Mouse (Mus musculus) heart, embryonic 15.5 days (tissue): Measurements from ENCODE around the gene Gm21789. TPM values are rescaled to one million over a fixed set of nuclear protein-coding genes. Genes with fewer than 3 reads are reported as not detected.
"Not testable (repeated sequence)": the region's sequence is repeated elsewhere in the genome, so short reads cannot be mapped to it uniquely, and the experiment has no call there.

ENCODE experiments used
- ATAC-seq: fragments of 200-750 bp; cut with Nextera tagmentation; replicated peaks from 2 replicates; pipeline ENCODE4 v1.8.0; 2017; ENCODE audit warnings: low read depth, moderate TSS enrichment; ENCODE audit not compliant: insufficient number of reproducible peaks, insufficient read depth, low FRiP score
- H3K27ac ChIP-seq: fragments of 300-500 bp; sonication (generic); 2 replicates; pipeline ENCODE4 v1.5.1; 2015; ENCODE audit warnings: mild to moderate bottlenecking, inconsistent platforms
- H3K27me3 ChIP-seq: fragments of 300-500 bp; sonication (generic); 2 replicates; pipeline ENCODE4 v1.6.1; 2015; ENCODE audit warnings: inconsistent platforms
- H3K36me3 ChIP-seq: fragments of 300-500 bp; sonication (generic); 2 replicates; pipeline ENCODE4 v1.6.1; 2015; ENCODE audit warnings: mild to moderate bottlenecking, inconsistent platforms
- H3K4me1 ChIP-seq: fragments of 300-500 bp; sonication (generic); replicated peaks from 2 replicates; pipeline ENCODE4 v1.6.1; 2015; ENCODE audit warnings: inconsistent platforms
- H3K4me2 ChIP-seq: fragments of 300-500 bp; sonication (generic); 2 replicates; pipeline ENCODE4 v1.6.1; 2015; ENCODE audit warnings: inconsistent platforms, mild to moderate bottlenecking, moderate library complexity
- H3K4me3 ChIP-seq: fragments of 300-500 bp; sonication (generic); 2 replicates; pipeline ENCODE4 v1.5.1; 2015; ENCODE audit warnings: mild to moderate bottlenecking, inconsistent platforms
- H3K9ac ChIP-seq: fragments of 300-500 bp; sonication (generic); 2 replicates; pipeline ENCODE4 v1.6.1; 2015; ENCODE audit warnings: mild to moderate bottlenecking, inconsistent platforms
- H3K9me3 ChIP-seq: fragments of 300-500 bp; sonication (generic); replicated peaks from 2 replicates; pipeline ENCODE4 v1.6.1; 2016; ENCODE audit warnings: inconsistent platforms
- WGBS: fragments of 180-500 bp; shearing (Covaris S2); methylation state at CpG from one replicate; pipeline ENCODE4 v1.1.7; 2015; ENCODE audit warnings: mixed read lengths; 5-methylcytosine and 5-hydroxymethylcytosine counted together
- polyA plus RNA-seq: library from polyadenylated mRNA; unstranded; fragments of >200 nt; fragmentation: Nextera tagmentation; extraction: Ambion mirVana; gene quantifications from 2 replicates; pipeline ENCODE4 v1.2.1, GENCODE M21; 2015

The Gm21789 gene
- polyA plus RNA-seq, result not detected in 2 replicates

- H3K27ac ChIP-seq, H3K4me1 ChIP-seq, H3K4me2 ChIP-seq, H3K4me3 ChIP-seq, ATAC-seq, H3K36me3 ChIP-seq, H3K9ac ChIP-seq, H3K9me3 ChIP-seq, H3K27me3 ChIP-seq: not testable (repeated sequence)
- WGBS, result no CpG with 5 or more reads among the region's 1 CpGs
Measured at GRCm38 (mm10) chrX:32941468-32941867, at the start of gene Gm21789. TSS of gene Gm21789 (plus strand) at chrX:32941768.

GRCm38 (mm10) chrX:32894325-32894724 is 47.2 kb upstream of the Gm21789 start, which contains the start of gene Btbd35f30:
TSS of gene Btbd35f30 (plus strand) at chrX:32894625.
- not testable (repeated sequence) for H3K36me3 ChIP-seq, H3K27me3 ChIP-seq, H3K9me3 ChIP-seq, H3K27ac ChIP-seq, H3K4me3 ChIP-seq, H3K4me1 ChIP-seq, ATAC-seq, H3K9ac ChIP-seq, H3K4me2 ChIP-seq
- WGBS, result no CpG with 5 or more reads among the region's 4 CpGs

GRCm38 (mm10) chrX:32973597-32973996 is 32.0 kb downstream of the Gm21789 start, which contains the start of gene Btbd35f5:
TSS of gene Btbd35f5 (plus strand) at chrX:32973897.
- H3K27me3 ChIP-seq, H3K9ac ChIP-seq, H3K4me3 ChIP-seq, H3K27ac ChIP-seq, ATAC-seq, H3K36me3 ChIP-seq, H3K9me3 ChIP-seq, H3K4me2 ChIP-seq, H3K4me1 ChIP-seq: not testable (repeated sequence)
- no CpG with 5 or more reads among the region's 3 CpGs for WGBS

Other genes starting within 250 kb of the Gm21789 start
- gene Btbd35f21, start 215.7 kb upstream of the Gm21789 start, polyA plus RNA-seq, result not detected in 2 replicates
- gene Btbd35f30, start 47.1 kb upstream of the Gm21789 start, polyA plus RNA-seq, result not detected in 2 replicates
- not detected in 2 replicates for gene Btbd35f5, start 32.1 kb downstream of the Gm21789 start, polyA plus RNA-seq